Mouse (Mus musculus): ENCODE measurements around the gene Pheta1. TPM values are rescaled to one million over a fixed set of nuclear protein-coding genes. Genes with fewer than 3 reads are reported as not detected.
A peak's percentile ranks its signal among the peaks of the same experiment; 100 is the strongest.
"Not testable (repeated sequence)": the region's sequence is repeated elsewhere in the genome, so short reads cannot be mapped to it uniquely, and the experiment has no call there.

The Pheta1 gene
- total RNA-seq, 2 experiments from 2014 or later = 0.42 to 4.2 TPM

DNA sequence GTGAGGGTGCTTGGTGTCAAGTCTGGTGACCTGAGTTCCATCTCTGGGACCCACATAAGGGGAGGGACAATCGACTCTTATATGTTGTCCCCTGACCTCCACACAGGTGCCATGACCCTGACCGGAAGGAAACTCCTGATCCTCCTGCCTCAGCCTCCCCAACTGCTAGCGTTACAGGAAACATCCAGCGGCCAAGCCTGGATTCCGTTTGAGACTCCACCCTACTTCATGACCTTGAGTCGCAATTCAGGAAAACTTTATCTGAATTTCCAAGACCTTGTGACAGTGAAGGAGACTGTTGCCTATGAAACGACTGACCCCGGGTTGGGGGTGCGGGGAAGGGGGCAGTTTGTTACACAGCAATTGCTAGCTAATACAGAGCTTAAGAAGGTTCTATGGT lies 7.3 kb upstream of the Pheta1 start:
- no peak for ATAC-seq (replicated peaks; ENCODE audit: low FRiP score, low TSS enrichment, poor library complexity, severe bottlenecking)

DNA sequence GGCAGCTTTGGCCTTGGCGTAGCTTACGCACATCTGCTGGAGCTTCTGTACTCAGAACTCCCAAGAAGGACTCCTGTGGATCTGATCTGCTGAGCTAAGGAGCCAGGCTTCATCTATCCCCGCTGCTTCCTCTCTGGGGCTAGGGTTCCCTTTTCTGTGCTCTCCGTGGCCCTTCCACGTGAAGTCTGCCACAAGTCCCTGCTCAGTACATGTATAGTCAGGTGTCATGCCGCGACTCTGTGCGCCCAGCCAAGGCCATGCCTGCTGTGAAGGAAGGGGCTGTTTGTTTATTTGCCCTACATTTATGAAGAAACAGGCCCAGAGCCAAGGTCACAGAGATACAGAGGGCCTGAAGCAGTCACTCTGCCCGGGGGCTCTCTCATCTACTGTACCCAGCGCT lies 6.8 kb upstream of the Pheta1 start:
- ATAC-seq (replicated peaks; ENCODE audit: low FRiP score, low TSS enrichment, poor library complexity, severe bottlenecking) = no peak

DNA sequence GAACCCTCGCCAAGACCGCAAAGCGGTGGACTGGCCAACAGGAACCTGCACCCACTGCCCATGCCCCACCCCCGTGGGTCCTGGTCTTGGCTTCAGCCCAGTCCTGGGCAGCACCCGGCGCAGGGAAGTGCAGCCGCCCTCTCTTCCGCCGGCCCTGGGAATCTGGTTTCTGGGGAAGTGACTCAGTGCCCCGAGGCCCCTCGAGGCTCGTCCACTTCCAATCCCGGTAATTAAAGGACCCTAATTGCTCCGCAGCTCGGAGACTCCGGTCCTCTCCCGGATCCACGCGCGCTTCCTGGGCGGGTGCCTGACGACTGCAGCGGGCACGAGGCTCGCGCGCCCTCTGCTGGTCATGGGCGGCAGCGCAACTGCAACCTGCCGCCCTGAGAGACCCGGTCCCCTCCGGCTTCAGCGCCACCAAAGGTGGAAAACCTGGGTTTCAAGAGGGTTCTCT lies 6.1 kb upstream of the Pheta1 start:
- peak; percentile 62 for ATAC-seq (replicated peaks; ENCODE audit: low FRiP score, low TSS enrichment, poor library complexity, severe bottlenecking)

DNA sequence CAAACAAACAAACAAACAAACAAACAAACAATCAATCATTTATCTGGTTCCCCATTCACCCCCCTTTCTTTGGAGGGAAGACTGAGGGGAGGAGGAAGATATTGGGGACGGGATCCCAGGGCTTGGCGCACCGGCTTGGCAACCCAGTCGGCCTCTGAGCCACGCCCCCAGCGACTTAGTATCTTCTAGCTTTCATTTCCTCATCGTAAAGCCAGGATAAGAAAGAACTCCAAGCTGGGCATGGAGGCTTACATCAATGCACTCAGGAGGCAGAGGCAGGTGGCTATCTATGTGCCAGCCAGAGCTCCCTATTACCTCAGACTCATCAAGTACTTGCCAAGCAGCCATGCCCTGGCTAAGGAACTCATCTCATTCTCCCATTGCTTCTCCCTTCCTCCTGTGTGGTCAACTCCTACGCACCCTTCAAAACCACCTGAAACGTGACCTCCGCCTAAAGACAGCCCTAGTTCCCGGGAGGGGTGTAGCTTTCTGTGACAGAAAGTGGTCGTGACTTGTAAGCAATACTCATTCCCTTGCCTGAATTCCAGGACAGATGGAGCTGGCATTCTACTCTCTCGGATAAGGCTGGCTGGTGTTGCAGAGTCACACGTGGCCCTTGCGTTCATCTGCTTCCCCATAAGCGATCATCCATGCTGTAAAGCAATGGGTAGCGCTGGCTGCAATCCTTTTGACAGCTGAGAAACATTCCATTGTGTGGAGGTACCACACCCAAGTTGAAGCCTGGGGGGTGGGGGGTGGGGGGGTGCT lies 5.5 kb upstream of the Pheta1 start:
- 0 out of 2 replicates have a peak, but pooled peaks have one; percentile 38 for ATAC-seq (replicated peaks; ENCODE audit: low FRiP score, low TSS enrichment, poor library complexity, severe bottlenecking)

DNA sequence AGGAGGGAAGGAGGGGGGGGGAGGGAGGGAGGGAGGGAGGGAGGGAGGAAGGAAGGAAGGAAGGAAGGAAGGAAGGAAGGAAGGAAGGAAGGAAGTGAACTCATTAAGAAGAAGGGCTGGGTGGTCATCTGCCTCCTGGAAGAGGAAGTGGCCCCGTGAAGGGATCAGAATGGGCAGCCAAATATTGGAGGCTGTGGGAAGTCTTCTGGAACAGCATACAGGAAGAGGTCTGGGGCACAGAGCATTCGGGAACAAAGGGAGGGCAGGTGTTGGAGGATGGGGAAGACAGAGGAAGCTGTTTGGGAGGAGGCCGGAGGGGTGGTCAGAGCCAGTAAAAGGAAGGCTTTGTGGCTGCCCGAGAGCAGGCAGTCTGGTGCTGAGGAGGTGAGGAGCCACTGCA lies 3.4 kb upstream of the Pheta1 start:
- ATAC-seq (replicated peaks; ENCODE audit: low FRiP score, low TSS enrichment, poor library complexity, severe bottlenecking) = no peak

DNA sequence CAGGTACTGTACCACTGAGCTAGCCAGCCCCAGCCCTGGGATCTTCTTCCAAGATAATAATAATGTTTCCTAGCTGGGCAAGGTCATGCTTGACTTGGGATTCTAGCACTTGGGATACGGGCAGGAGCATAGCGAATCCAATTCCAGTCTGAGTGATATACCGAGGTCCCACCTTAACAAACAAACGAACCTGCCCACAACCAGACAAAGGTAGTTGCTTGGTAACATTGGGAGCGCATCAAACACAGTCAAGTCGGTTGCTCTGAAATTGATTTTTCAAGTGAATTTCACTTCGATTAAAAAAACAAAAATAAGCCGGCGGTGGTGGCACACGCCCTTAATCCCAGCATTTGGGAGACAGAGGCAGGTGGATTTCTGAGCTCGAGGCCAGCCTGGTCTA lies 2.5 kb upstream of the Pheta1 start:
- no peak for ATAC-seq (replicated peaks; ENCODE audit: low FRiP score, low TSS enrichment, poor library complexity, severe bottlenecking)

DNA sequence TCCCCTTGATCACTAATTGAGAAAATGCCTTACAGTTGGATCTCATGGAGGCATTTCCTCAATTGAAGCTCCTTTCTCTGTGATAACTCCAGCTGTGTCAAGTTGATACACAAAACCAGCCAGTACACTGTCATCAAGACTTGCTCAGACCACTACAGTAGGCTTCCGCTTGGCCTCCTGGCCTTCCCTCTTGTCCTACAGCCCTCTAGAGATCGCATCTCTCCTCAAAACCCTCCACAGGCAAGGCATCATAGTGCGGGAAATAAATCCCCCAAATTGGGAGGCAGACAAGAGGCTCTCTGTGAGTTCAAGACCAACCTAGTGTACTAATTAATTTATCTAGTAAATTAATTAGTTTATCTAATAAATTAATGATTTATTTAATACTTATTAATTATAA lies 1.5 kb upstream of the Pheta1 start:
- ATAC-seq (replicated peaks; ENCODE audit: low FRiP score, low TSS enrichment, poor library complexity, severe bottlenecking) = not testable (repeated sequence)

DNA sequence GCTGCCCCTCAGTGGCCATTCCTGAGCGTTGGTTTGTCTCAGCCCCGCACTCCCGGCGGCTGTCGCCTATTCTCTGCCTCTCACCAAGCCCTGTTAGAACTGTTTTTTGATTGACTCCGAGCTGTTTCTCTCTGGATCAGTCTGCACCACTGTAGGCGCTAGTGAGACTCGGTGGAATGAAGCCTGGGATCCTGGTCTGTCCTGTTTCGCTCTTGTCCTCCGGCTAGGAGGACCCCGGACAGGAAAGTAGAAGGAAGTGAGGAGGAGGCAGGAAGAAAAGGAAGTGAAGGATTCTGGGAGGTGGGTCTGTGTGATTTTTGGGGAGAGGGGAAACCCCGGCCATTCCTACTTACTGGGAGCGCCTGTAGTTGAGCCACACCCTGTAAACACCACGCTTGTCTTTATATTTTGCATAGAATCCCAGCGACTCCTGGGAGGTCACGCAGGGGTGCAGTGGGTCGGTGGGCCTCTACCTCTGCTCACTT lies 707 bp upstream of the Pheta1 start:
- peak; percentile 34 for ATAC-seq (replicated peaks; ENCODE audit: low FRiP score, low TSS enrichment, poor library complexity, severe bottlenecking)

DNA sequence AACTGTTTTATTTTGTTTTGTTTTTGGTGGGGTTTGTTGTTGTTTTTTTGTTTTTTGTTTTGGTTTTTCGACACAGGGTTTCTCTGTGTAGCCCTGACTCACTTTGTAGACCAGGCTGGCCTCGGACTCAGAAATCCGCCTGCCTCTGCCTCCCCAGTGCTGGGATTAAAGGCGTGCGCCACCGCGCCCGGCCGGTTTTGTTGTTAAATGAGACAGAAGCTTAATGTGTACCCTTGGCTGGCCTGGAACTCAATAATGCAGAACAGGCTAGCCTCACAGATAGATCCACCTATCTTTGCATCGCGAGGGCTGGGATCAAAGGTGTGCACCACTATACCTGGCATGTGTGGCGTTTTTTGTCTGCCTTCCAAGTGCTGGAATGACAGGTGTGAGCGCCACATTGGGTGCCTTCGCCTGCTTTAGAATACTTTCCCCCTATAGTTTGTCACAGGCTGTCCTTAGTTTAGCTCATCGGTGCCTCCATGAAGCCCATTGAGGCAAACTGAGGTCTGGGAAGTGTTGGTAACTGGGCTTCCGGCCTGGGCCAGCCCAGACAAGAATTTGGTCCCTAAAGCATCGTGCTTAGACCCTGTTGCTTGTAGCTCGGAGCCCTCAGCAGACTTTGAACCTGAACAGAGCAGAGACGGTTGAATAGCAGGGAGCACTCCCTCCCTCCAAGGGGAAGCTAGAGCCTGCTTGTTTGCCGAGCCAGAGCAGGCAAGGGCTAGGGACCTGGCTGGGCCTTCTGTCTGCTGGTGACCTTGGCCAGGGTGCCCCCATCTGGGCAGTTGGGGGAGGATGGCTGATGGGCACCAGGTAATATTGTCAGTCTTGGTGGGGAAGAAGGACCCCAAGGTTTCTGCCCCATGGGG lies 930 bp downstream of the Pheta1 start:
- no peak for ATAC-seq (replicated peaks; ENCODE audit: low FRiP score, low TSS enrichment, poor library complexity, severe bottlenecking)

DNA sequence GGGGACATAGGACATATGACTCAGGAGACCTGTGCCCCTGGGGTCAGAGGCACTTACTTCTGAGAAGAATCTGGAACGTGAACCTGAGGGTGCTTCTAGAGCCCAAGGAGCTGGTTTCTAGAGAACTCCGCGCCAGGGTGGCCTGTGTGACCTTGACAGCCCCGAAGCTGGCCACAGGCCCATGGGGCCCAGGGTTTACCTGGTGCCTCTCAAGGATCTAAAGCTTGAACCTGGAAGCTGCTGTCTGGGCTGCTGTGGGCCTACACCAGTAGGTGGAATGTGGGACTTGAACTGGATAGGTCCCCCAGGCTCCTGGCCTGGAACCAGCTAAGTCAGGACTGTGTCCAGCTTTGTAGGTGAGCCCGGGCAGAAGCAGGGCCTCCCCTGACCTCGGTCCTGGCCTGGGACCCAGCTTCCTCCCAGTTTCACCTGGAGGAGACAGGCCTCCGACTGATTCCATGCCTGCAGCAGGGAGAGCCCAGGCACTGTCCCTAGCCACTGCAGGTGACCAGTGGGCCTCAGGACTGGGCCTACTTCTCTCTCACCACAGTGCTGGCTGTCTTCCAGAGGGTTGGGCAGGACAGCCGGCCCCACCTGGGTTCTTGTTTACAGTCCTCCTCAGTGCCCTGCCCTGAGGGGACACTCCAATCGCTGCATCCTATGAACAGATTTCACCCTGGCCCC lies 4.7 kb downstream of the Pheta1 start:
- ATAC-seq (replicated peaks; ENCODE audit: low FRiP score, low TSS enrichment, poor library complexity, severe bottlenecking) = no peak

DNA sequence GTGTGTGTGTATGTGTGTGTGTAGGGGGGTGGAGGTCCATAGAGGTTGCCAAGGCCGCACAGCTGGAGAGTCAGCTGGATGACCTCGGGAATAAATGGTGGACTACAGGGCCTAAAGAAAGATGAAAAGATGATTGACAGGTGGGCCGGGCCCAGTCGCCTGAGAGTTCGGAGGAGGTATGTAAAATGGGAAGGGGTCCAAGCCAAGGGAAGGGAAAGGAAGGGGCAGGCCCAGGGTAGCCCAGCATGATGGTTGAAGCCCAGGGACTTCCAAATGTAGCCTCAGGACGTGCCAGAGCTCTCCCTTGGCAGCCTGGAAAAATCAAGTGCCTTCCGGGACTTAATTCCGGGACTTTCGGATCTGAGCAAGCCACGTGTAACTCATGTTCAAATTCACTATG lies 6.0 kb downstream of the Pheta1 start:
- ATAC-seq (replicated peaks; ENCODE audit: low FRiP score, low TSS enrichment, poor library complexity, severe bottlenecking) = no peak

DNA sequence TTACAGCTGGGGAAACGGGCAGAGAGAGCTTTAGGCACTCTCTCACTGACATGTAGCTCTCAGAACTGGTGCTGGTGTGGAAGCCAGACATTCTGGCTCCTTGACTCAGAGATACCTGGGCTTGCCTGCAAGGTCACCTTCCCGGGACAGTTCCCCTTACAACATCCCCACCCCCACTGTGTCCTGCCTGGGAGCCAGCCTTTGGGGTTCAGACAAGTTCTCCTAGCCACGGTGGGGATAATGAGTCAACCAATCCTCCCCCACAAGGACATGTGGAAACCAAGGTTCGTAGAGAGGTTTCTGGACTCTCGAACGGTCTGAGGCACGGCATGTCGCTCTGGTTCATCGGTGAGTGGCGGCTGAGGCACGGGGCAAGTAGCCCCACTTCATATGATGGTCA lies 8.0 kb downstream of the Pheta1 start:
- no peak for ATAC-seq (replicated peaks; ENCODE audit: low FRiP score, low TSS enrichment, poor library complexity, severe bottlenecking)

DNA sequence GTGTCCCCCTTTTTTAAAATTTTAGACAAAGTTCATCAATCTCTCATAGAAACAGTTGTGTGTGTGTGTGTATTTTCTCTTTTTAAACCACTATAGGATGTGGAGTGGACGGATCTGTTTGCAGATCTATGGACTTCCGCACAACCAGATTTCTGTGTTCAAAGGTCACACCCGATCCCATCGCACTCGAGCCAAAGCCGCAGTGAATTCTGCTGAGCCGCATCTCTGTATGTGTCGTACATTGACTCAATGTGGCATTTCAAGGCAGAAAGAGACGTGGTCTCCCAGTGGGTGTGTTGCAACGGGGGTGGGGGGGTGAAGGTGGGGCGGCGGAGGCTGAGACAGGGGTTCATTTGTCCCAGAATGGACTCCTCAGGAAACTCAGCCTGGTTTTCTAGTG lies 9.6 kb downstream of the Pheta1 start:
- no peak for ATAC-seq (replicated peaks; ENCODE audit: low FRiP score, low TSS enrichment, poor library complexity, severe bottlenecking)

DNA sequence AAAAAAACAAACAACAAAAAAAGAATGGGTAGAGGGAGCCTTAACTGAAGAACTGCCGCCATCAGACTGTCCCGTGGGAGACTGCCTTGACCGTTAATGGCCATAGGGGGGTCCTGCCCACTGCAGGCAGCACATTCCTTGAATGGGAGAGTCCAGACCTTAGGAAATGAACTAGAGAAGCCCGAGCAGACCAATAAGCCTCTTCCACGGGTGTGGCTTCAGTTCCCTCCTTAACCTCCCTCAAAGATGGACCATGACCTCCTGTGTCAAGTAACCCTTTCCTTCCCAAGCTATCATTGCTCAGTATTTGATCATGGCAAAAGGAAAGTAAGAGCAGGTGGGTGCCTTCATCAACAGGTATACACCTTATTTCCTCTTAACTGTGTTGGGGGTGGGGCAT lies 13.2 kb downstream of the Pheta1 start:
- no peak for ATAC-seq (replicated peaks; ENCODE audit: low FRiP score, low TSS enrichment, poor library complexity, severe bottlenecking)

DNA sequence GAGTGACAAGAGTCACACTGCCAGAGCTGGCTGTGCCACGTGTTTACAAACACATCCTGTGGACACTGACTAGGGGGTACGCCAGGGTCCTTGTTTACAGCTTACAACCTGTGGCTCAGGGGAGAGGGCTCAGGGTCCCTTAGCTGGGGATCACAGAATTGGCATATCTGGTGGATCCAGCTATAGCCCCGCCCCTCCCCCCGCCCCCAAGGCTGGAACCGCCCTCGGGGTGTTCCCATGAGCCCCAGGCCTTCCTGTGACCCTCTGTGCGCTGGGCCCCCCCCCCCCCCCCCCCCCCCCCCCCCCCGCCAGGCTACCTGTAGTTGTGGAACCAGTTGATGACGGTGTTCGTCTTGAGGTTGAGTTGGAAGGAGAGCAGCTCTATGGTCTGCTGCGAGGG lies 15.5 kb downstream of the Pheta1 start:
- ATAC-seq (replicated peaks; ENCODE audit: low FRiP score, low TSS enrichment, poor library complexity, severe bottlenecking) = no peak

DNA sequence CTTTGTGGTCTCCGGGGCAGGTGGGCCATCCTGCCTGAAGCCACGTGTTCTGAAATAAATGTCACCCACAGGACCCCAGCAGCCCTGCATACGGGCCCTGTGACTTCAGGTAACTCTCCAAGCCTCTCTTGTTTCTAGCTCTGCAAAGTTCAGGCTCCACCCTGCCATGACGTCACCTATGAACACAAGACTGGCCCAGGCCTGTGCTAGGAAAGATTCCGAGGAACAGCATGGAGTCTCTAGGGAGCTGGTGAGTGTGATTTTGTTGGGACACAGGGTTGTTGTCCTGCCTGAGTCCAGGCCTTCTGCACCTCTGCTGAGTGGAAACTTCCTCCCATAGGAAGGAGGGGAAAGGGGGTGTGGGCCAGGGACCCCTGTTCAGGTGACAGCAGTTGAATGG lies 19.2 kb downstream of the Pheta1 start:
- no peak for ATAC-seq (replicated peaks; ENCODE audit: low FRiP score, low TSS enrichment, poor library complexity, severe bottlenecking)

DNA sequence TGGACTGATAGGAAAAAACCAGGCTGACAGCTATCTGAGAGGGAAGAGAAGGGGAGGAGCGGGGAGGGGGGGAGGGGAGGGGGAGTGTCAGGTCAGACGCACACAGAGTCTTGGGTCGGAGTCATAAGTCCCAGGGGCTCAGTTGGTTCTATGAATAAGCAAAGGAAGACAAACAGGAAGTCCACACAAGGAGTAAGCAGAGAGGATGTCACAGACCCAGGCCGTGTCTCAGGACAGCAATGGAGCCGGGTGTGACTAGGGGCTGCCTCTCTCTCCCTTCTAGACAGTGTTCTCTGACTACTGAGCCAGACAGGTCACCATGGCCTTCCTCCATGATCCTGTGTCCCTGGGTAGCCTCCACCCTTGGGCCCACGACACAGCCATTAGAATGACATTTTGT lies 22.0 kb downstream of the Pheta1 start:
- no peak for ATAC-seq (replicated peaks; ENCODE audit: low FRiP score, low TSS enrichment, poor library complexity, severe bottlenecking)

DNA sequence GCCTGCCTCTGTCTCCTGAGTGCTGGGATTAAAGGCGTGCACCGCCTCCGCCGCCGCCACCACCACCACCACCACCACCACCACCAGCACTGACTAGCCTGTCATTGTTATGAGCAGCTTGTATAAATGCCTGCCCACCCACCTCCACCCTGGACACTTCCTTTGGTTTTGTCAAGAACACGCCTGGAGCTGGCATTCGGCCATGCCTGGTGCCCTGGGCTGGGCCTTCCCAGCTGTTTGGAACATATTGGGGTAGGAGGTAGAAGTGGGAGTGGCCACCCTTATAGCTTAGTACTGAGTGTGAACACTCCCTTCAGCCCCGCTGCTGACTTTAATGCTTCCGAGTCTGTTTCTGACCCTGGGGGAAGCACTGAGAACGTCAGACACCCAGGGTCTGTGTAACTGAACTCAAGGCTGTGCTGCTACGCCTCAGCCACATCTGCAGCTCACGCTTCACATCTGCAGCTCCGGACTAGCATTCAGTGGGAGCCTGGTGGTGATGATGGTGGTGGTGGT lies 22.8 kb downstream of the Pheta1 start:
- no peak for ATAC-seq (replicated peaks; ENCODE audit: low FRiP score, low TSS enrichment, poor library complexity, severe bottlenecking)

DNA sequence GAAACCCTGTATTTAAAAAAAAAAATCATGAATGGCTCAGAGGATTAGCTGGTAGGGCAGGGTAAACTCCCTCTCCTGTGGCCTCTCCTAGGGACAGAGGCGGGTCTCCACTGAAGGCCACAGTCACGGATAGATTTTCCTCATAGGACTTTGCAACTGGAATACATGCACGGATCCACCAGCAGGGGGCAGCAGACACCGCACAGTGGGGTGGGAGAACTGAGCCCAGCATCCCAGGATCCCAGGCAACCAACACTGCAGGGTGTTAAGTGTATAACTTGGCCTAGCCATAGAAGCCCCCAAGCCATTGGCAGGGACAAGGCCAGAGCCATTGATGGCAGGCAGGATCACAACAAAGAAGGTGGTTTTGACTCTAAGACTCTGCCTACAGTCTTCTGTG lies 23.4 kb downstream of the Pheta1 start:
- ATAC-seq (replicated peaks; ENCODE audit: low FRiP score, low TSS enrichment, poor library complexity, severe bottlenecking) = 0 out of 2 replicates have a peak, but pooled peaks have one; percentile 48

DNA sequence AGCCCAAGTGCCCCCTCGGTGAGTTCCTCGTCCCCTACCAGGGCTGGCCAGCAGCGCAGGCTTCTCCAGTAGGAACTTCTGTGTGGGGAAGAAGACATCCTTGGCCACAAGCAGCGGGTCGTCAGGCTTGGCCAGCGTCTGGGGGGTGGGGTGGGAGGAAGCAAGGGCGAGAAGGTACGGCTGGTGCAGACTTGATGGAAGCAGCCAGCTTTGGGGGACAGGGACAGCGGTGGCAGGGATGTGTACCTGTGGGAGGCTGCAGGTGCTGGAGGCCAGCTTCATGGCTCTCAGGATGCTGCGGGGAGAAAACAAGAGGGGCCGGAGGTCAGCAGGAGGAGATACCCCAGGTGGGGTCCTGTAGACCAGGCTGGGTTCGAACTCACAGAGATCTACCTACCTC lies 26.3 kb downstream of the Pheta1 start:
- no peak for ATAC-seq (replicated peaks; ENCODE audit: low FRiP score, low TSS enrichment, poor library complexity, severe bottlenecking)
